Mouse (Mus musculus) cortical plate, adult 2 months (tissue): ENCODE results near the gene Zfhx3. TPM values are rescaled to one million over a fixed set of nuclear protein-coding genes. Genes with fewer than 3 reads are reported as not detected.

ENCODE experiments used
- H3K27ac ChIP-seq: fragments of 200-500 bp; 2 replicates; pipeline ENCODE4 v1.5.1; 2012; ENCODE audit warnings: low read length, control low read depth, inconsistent platforms; ENCODE audit not compliant: insufficient read depth
- H3K4me1 ChIP-seq: fragments of 200-500 bp; 2 replicates; pipeline ENCODE4 v1.6.1; 2011; ENCODE audit warnings: low read length; ENCODE audit not compliant: control insufficient read depth, insufficient read depth
- H3K4me3 ChIP-seq: fragments of 200-500 bp; 2 replicates; pipeline ENCODE4 v1.5.1; 2011; ENCODE audit warnings: mild to moderate bottlenecking, low read length, control low read depth; ENCODE audit not compliant: insufficient read depth
- CTCF ChIP-seq: fragments of 200-500 bp; IDR thresholded peaks from 2 replicates; pipeline ENCODE4 v1.5.1; 2011; ENCODE audit warnings: mild to moderate bottlenecking, control low read depth, low read length; ENCODE audit not compliant: insufficient read depth; ENCODE audit errors: extremely low read depth
- POLR2A ChIP-seq: fragments of 200-500 bp; IDR thresholded peaks from 2 replicates; pipeline ENCODE4 v1.6.1; 2011; ENCODE audit warnings: mild to moderate bottlenecking, low read length, control low read depth; ENCODE audit not compliant: insufficient read depth; ENCODE audit errors: extremely low read depth
- polyA plus RNA-seq: library from polyadenylated mRNA; depleted of rRNA; stranded (reverse); fragments of >200 nt; gene quantifications from 2 replicates; pipeline ENCODE4 v1.2.3, GENCODE M21; 2012

Zfhx3 gene
- polyA plus RNA-seq, 1 experiment, result 1.3 TPM

DNA sequence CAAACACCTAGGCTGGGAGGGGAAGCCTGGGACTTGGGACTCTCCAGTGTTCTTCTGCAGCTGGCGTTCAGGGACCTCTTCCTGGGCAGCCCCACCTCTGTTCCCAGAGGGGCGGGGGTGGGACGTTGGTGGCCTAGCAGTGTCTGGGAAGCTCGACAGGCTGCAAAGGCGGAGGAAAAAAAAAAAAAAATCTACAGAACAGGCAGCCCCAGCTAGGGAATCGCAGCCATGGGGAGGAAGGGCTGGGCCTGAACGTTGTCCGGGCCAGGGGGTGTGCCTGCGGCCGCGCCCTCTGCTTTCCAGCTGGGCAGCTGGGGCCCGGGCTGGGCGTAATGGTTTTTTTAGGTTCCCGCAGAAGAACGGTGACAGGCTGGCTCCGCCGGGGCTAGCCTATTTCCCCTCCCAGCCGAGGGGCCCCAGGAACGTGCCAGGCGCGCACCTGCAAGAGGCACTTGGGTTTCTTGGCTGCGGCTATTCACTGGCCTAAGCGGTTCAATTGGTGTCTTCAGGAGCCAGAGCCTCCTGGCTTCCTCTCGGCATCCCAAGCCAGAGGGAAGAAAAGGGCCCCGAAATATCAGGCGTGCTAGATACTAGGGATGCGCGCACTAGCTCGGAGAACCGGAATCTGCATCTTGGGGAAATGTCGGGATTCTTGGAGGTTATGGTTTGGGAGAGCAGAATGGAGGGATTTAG lies 753.6 kb downstream of the Zfhx3 start:
- H3K27ac ChIP-seq, result no peak overlapping the region
- H3K4me1 ChIP-seq, result no peaks in the 10 kb centered on the region
- no peak overlapping the region for H3K4me3 ChIP-seq
- TF ChIP-seq CTCF (no peak), POLR2A (no peak)

DNA sequence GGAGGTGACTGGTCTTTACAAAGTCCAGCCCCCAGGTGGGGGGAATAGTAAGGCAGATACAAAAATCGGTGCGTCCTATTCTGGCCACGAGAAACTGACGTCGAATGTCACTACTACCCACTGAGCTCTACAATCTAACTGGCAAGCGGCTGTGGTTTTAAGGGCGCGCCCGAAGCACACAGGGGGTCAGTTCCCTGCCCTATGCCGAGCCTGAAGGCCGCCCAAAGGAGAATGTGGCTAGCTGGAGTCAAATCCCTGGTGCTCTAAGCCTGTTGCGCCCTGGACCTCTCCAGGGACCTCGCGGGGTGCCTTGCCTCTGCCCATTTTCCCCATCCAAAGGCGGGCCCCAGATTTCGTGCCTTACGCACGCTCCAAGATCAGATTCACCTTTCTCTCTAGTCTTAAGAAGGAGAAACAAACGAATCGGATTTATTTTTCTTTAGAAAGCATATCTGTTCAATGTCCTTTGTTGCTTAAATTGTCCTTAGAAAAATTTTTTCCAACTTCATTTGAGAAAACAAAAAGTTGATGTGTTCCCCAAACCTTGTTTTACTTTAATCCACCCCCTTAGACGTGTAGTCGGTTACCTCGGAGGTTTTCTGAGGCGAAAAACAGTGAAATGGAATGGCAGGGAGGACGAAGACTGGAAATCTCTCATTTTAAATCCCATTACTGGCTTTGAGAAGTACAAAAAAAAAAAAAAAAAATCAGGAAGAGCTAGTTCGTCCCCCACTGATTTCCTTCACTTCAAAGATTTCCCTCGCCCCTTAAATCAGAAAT lies 754.4 kb downstream of the Zfhx3 start:
- TF ChIP-seq POLR2A (no peak), CTCF (no peak)
- no peaks in the 10 kb centered on the region for H3K4me1 ChIP-seq
- no peak overlapping the region for H3K4me3 ChIP-seq
- no peak overlapping the region for H3K27ac ChIP-seq

DNA sequence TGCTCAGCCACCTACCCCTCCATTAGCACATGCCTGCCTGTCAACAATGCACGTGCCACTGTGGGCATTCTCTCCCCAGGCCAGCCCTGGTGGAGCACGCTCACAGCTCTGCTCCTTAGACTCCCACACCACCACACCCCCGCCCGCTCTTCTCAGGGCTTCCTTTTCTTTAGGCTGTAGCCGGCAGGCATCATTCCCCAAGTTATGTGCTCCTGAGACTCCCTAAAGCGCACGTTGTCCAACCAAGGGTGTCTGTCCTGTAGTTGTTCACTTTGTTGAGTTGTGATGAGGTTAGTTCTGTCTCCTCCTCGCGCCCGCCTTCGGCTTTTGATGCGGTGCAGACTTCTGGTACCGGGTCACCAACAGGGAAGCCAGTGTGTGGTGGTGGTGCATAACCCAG lies 755.1 kb downstream of the Zfhx3 start:
- H3K4me3 ChIP-seq, result no peak overlapping the region
- no peak overlapping the region for H3K27ac ChIP-seq
- H3K4me1 ChIP-seq, result no peaks in the 10 kb centered on the region

DNA sequence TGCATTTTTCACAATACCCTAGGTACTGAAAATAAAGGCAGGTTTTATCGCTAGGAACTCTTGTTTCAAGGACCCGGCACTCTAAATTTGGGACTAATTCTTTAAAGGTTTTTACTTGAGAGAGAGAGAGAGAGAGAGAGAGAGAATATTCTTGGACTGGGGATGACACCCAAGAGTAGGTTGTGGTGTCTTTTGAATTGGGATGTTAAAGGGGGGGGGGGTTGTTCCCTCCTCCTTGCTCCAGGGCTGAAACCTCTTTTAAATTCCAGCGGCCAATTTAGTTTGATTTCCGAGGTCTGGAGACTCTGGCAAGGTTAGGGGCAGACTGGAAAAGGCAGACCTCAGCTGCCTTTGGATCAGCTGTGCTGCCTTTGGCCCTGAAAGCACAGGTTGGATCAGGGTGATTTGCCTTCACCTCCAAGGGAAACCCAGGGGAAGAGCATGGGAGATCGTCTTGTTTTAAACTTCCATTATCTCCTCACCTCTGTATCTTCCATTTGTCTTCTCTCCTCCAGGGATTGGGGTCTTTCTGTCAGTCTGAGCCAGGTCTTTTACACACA lies 755.7 kb downstream of the Zfhx3 start:
- Histone ChIP-seq H3K4me3 (no peak overlapping the region), H3K27ac (no peak overlapping the region), H3K4me1 (no peaks in the 10 kb centered on the region)
- no peak for TF ChIP-seq CTCF
- TF ChIP-seq POLR2A, result no peak

More for the DNA sequence above, 755.1 kb downstream of the Zfhx3 start:
- TF ChIP-seq POLR2A (no peak), CTCF (no peak)

DNA sequence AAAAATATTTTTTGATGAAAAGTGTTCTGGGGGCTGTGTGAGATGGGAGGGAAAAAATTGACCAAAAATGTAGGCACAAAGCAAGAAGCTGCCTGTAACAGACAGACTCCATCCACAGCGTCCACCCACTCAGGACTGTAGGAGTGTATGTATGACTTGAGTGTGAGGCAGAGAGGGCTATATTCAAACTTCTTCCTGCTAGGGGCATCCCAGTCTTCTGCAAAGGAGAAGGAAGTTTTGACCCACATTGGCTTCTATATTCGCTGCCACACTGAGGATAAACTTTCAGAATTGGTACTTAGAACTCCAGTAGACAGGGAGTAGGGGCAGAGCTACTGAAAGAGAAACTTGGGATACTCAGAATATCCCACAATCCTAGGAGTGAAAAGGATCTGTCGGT lies 756.6 kb downstream of the Zfhx3 start:
- TF ChIP-seq POLR2A, result no peak
- TF ChIP-seq CTCF, result no peak
- no peak overlapping the region for H3K27ac ChIP-seq
- H3K4me1 ChIP-seq, result no peaks in the 10 kb centered on the region
- H3K4me3 ChIP-seq, result no peak overlapping the region

DNA sequence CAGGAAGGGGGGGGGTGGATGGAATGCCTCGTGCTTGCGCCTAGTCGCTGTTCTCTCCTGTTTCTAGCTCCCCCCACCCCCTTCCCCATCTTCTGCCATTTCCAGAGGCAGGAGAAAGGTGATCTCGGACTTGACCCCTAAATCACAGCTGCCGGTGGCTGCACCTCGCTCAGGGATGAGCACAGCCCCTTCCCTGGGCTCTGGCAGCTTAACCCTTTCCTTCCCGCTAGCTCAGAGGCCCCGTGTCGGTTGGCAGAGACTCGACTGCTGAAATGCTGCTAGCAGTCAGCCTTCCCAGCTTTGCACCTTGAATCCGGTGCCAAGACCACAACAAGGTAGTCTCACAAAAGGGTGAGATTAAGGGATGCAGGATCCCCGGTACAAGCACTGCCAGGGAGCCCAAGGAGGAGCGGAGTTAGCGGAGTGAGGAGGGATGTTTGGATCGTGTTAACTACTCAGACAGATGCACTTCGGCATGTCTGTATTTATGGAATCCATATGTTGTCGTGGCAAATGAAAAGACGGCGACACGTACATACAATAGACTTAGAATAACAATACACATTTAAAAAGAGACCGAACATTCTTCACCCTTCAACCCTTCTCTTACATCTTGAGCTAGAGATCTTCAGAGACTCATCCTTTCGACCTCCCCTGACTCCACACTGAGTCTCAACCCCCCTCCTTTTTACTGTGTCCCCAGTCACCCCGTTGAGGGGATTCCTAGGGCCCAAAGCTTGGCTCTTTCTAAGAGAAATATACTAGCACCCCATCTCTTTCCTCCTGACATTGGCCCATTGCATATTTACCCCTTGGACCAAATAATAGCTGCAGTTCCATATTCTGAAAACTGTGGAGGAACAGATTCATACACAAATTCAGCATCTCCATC lies 757.3 kb downstream of the Zfhx3 start:
- H3K4me3 ChIP-seq, result no peak overlapping the region
- no peak for TF ChIP-seq CTCF
- TF ChIP-seq POLR2A, result no peak
- H3K4me1 ChIP-seq, result no peaks in the 10 kb centered on the region
- H3K27ac ChIP-seq, result no peak overlapping the region

DNA sequence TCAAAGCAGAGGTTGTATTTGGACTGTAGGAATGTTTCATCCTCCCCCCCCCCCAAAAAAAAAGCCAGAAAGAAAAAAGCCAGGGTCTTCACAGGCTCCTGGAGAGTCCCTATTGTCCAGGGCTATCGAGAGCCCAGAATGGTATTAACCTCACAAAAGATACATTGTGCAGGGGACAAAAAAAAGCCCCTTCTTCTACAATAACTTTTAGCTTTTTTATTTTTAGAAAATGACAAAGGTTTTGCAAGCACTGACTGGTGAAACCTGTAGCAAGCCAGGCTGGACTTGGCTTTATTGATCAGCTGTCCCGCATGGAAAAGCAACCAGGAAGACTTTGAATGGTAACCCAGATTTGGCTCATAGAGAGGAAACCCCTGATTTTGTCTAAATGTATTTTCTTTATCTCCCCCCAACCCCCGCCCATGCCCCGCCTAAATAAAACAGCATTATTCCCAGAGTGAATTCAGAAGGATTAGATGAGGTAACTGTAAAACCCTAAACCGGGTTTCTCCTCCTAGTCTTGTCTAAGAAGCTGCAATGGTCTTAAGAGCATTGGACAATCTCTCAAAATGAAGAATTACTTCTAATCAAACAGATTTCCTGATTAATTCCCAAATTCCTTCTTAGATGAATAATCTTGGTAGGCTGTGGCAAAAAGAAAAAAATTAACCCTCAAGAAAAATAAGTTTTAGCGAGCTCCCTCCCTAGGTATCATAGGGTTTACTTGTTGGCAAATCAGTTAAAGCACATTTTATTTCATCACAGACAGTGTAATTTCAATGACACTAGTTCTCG lies 759.1 kb downstream of the Zfhx3 start:
- Histone ChIP-seq H3K4me1 (no peaks in the 10 kb centered on the region), H3K27ac (no peak overlapping the region), H3K4me3 (no peak overlapping the region)
- TF ChIP-seq POLR2A (no peak), CTCF (no peak)

DNA sequence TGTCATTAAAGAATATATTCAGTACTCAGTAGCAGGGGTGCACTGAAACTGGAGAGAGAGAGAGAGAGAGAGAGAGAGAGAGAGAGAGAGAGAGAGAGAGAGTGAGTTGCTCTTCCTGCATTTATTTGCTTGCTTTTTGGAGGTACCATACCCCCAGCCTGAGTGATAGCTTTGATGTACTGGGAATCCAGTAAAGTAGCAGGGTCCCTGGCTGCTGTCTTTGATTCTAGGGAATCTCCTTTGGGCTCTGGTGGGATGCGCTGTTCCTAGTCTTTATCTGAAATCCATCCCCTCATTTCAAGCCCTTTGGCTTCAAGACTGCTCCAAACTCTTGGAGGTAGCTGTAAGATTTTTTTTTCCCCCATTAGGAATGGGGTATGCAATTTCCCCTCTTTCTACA lies 759.8 kb downstream of the Zfhx3 start:
- Histone ChIP-seq H3K4me3 (no peak overlapping the region), H3K27ac (no peak overlapping the region)

More for the DNA sequence above, 759.8 kb downstream of the Zfhx3 start:
- TF ChIP-seq POLR2A (no peak), CTCF (no peak)
- no peaks in the 10 kb centered on the region for H3K4me1 ChIP-seq
